Mouse (Mus musculus) forebrain, embryonic 11.5 days (tissue): Measurements from ENCODE around the gene Rsph9. TPM values are rescaled to one million over a fixed set of nuclear protein-coding genes. Genes with fewer than 3 reads are reported as not detected.
A peak's percentile ranks its signal among the peaks of the same experiment; 100 is the strongest.

Experiments
- ATAC-seq: fragments of 200-750 bp; cut with Nextera tagmentation; replicated peaks from 2 replicates; pipeline ENCODE4 v1.8.0; 2017; ENCODE audit warnings: moderate TSS enrichment; ENCODE audit not compliant: low FRiP score
- DNase-seq: peaks from one replicate; pipeline ENCODE4 v3.0.0-alpha.2; 2017; ENCODE audit warnings: low spot score
- H3K27ac ChIP-seq: fragments of 300-500 bp; sonication (generic); 2 replicates; pipeline ENCODE4 v1.5.1; 2014; ENCODE audit warnings: low read depth, low read length
- H3K27me3 ChIP-seq: fragments of 300-500 bp; sonication (generic); 2 replicates; pipeline ENCODE4 v1.6.1; 2014; ENCODE audit warnings: mild to moderate bottlenecking, low read length, mixed read lengths; ENCODE audit not compliant: control insufficient read depth, insufficient read depth
- H3K36me3 ChIP-seq: fragments of 300-500 bp; sonication (generic); 2 replicates; pipeline ENCODE4 v1.6.1; 2014; ENCODE audit warnings: mild to moderate bottlenecking, low read length, moderate library complexity, mixed read lengths; ENCODE audit not compliant: control insufficient read depth, insufficient read depth
- H3K4me1 ChIP-seq: fragments of 300-500 bp; sonication (generic); replicated peaks from 2 replicates; pipeline ENCODE4 v1.6.1; 2014; ENCODE audit warnings: low read length, mixed read lengths; ENCODE audit not compliant: control insufficient read depth, insufficient read depth
- H3K4me2 ChIP-seq: fragments of 300-500 bp; sonication (generic); 2 replicates; pipeline ENCODE4 v1.6.1; 2014; ENCODE audit warnings: low read depth, mild to moderate bottlenecking, low read length, moderate library complexity, mixed read lengths; ENCODE audit not compliant: severe bottlenecking
- H3K4me3 ChIP-seq: fragments of 300-500 bp; sonication (generic); 2 replicates; pipeline ENCODE4 v1.5.1; 2014; ENCODE audit warnings: low read depth, low read length
- H3K9ac ChIP-seq: fragments of 300-500 bp; sonication (generic); 2 replicates; pipeline ENCODE4 v1.6.1; 2014; ENCODE audit warnings: low read length
- H3K9me3 ChIP-seq: fragments of 300-500 bp; sonication (generic); 2 replicates; pipeline ENCODE4 v1.6.1; 2016; ENCODE audit warnings: low read length, mixed read lengths; ENCODE audit not compliant: control insufficient read depth
- whole genome bisulfite sequencing: fragments of 180-500 bp; shearing (Covaris S2); extraction: QIAGEN DNeasy Blood & Tissue Kit; methylation state at CpG from one replicate; pipeline ENCODE4 v1.1.7; 2014; 5-methylcytosine and 5-hydroxymethylcytosine counted together
- polyA plus RNA-seq: library from polyadenylated mRNA; unstranded; fragments of >200 nt; fragmentation: Nextera tagmentation; extraction: Ambion mirVana; gene quantifications from 2 replicates; pipeline ENCODE4 v1.2.1, GENCODE M21; 2014

The Rsph9 gene
- polyA plus RNA-seq, 1 experiment from 2014 or later, result 15.6 TPM

- Histone ChIP-seq H3K4me2 (no peak overlapping the region), H3K36me3 (no peaks in the 10 kb centered on the region), H3K27ac (no peak overlapping the region), H3K27me3 (no peaks in the 10 kb centered on the region), H3K9me3 (no peaks in the 10 kb centered on the region), H3K9ac (no peak overlapping the region), H3K4me1 (no peaks in the 10 kb centered on the region), H3K4me3 (no peak overlapping the region)
- DNase-seq (peak; percentile 88), ATAC-seq (peak; percentile 61)
- 15% methylated on average over 12 of the region's 12 CpGs for WGBS
Measured at GRCm38 (mm10) chr17:46132058-46132718, 11.8 kb downstream of the Rsph9 start.

GRCm38 (mm10) chr17:46129741-46130498 lies 14.1 kb downstream of the Rsph9 start:
- 84% methylated on average over 13 of the region's 13 CpGs for WGBS
- no peak overlapping the region for H3K4me3 ChIP-seq
- ATAC-seq, result no peak
- H3K27ac ChIP-seq, result no peak overlapping the region
- H3K9me3 ChIP-seq, result no peaks in the 10 kb centered on the region
- no peaks in the 10 kb centered on the region for H3K4me1 ChIP-seq
- H3K9ac ChIP-seq, result no peak overlapping the region
- H3K36me3 ChIP-seq, result peaks cover 13% of the 10 kb centered on the region; the same call in 1 of the 2 replicates
- H3K27me3 ChIP-seq, result no peaks in the 10 kb centered on the region
- no peak overlapping the region for H3K4me2 ChIP-seq
- no peak for DNase-seq

- Histone ChIP-seq H3K9me3 (no peaks in the 10 kb centered on the region), H3K27ac (no peak overlapping the region), H3K4me1 (no peaks in the 10 kb centered on the region), H3K4me2 (no peak overlapping the region), H3K9ac (no peak overlapping the region), H3K27me3 (no peaks in the 10 kb centered on the region), H3K4me3 (no peak overlapping the region), H3K36me3 (peaks cover 20% of the 10 kb centered on the region)
- ATAC-seq (no peak), DNase-seq (no peak)
- 81% methylated on average over 6 of the region's 6 CpGs for WGBS
Measured at GRCm38 (mm10) chr17:46127814-46128493, 16.1 kb downstream of the Rsph9 start.

- Histone ChIP-seq H3K27ac (no peak overlapping the region), H3K4me2 (no peak overlapping the region), H3K36me3 (peaks cover 20% of the 10 kb centered on the region), H3K27me3 (no peaks in the 10 kb centered on the region), H3K4me3 (no peak overlapping the region), H3K9me3 (no peaks in the 10 kb centered on the region), H3K4me1 (no peaks in the 10 kb centered on the region), H3K9ac (no peak overlapping the region)
- no peak for ATAC-seq
- WGBS, result 87% methylated on average over 6 of the region's 6 CpGs
- no peak for DNase-seq
Measured at GRCm38 (mm10) chr17:46126608-46127007, 17.4 kb downstream of the Rsph9 start.

- Histone ChIP-seq H3K27me3 (no peaks in the 10 kb centered on the region), H3K27ac (no peak overlapping the region), H3K36me3 (peaks cover 24% of the 10 kb centered on the region), H3K4me1 (no peaks in the 10 kb centered on the region), H3K9me3 (no peaks in the 10 kb centered on the region), H3K4me3 (no peak overlapping the region), H3K4me2 (no peak overlapping the region), H3K9ac (no peak overlapping the region)
- no peak for DNase-seq
- ATAC-seq, result no peak
- WGBS, result 90% methylated on average over 12 of the region's 12 CpGs
Measured at GRCm38 (mm10) chr17:46123953-46124700, 19.9 kb downstream of the Rsph9 start.

- Histone ChIP-seq H3K27me3 (no peaks in the 10 kb centered on the region), H3K36me3 (peaks cover 24% of the 10 kb centered on the region), H3K4me1 (no peaks in the 10 kb centered on the region), H3K4me2 (no peak overlapping the region), H3K4me3 (no peak overlapping the region), H3K9ac (no peak overlapping the region), H3K9me3 (no peaks in the 10 kb centered on the region), H3K27ac (no peak overlapping the region)
- WGBS, result 90% methylated on average over 4 of the region's 4 CpGs
- DNase-seq, result no peak
- ATAC-seq, result no peak
Measured at GRCm38 (mm10) chr17:46123285-46123684, 20.7 kb downstream of the Rsph9 start.

- H3K36me3 ChIP-seq, result peaks cover 24% of the 10 kb centered on the region
- no peak for ATAC-seq
- no peak overlapping the region for H3K9ac ChIP-seq
- 94% methylated on average over 4 of the region's 4 CpGs for WGBS
- no peaks in the 10 kb centered on the region for H3K27me3 ChIP-seq
- H3K4me1 ChIP-seq, result no peaks in the 10 kb centered on the region
- no peak overlapping the region for H3K27ac ChIP-seq
- no peaks in the 10 kb centered on the region for H3K9me3 ChIP-seq
- no peak for DNase-seq
- no peak overlapping the region for H3K4me2 ChIP-seq
- no peak overlapping the region for H3K4me3 ChIP-seq
Measured at GRCm38 (mm10) chr17:46122791-46123190, 21.2 kb downstream of the Rsph9 start.

GRCm38 (mm10) chr17:46119641-46120040 lies 24.4 kb downstream of the Rsph9 start:
- ATAC-seq (no peak), DNase-seq (no peak)
- Histone ChIP-seq H3K4me2 (no peak overlapping the region), H3K27me3 (no peaks in the 10 kb centered on the region), H3K4me1 (no peaks in the 10 kb centered on the region), H3K9ac (no peak overlapping the region), H3K9me3 (no peaks in the 10 kb centered on the region), H3K36me3 (peaks cover 11% of the 10 kb centered on the region), H3K4me3 (no peak overlapping the region), H3K27ac (no peak overlapping the region)
- WGBS, result 87% methylated on average over 10 of the region's 10 CpGs
